Mouse (Mus musculus) midbrain, embryonic 11.5 days (tissue): ENCODE results near the gene Spg11. TPM values are rescaled to one million over a fixed set of nuclear protein-coding genes. Genes with fewer than 3 reads are reported as not detected.

Experiments
- ATAC-seq: fragments of 200-750 bp; cut with Nextera tagmentation; 2 replicates; pipeline ENCODE4 v1.8.0; 2017; ENCODE audit warnings: moderate TSS enrichment, moderate library complexity; ENCODE audit not compliant: low FRiP score
- DNase-seq: peaks from one replicate; pipeline ENCODE4 v3.0.0; 2015; ENCODE audit warnings: low spot score; ENCODE audit errors: missing footprints
- H3K27ac ChIP-seq: fragments of 300-500 bp; sonication (generic); 2 replicates; pipeline ENCODE4 v1.5.1; 2014; ENCODE audit warnings: low read depth, low read length
- H3K27me3 ChIP-seq: fragments of 300-500 bp; sonication (generic); 2 replicates; pipeline ENCODE4 v1.6.1; 2014; ENCODE audit warnings: mild to moderate bottlenecking, low read length, moderate library complexity, mixed read lengths; ENCODE audit not compliant: control insufficient read depth, insufficient read depth
- H3K36me3 ChIP-seq: fragments of 300-500 bp; sonication (generic); 2 replicates; pipeline ENCODE4 v1.6.1; 2014; ENCODE audit warnings: mild to moderate bottlenecking, low read length, moderate library complexity, mixed read lengths; ENCODE audit not compliant: control insufficient read depth, insufficient read depth
- H3K4me1 ChIP-seq: fragments of 300-500 bp; sonication (generic); 2 replicates; pipeline ENCODE4 v1.6.1; 2014; ENCODE audit warnings: low read length; ENCODE audit not compliant: control insufficient read depth, insufficient read depth
- H3K4me2 ChIP-seq: fragments of 300-500 bp; sonication (generic); 2 replicates; pipeline ENCODE4 v1.6.1; 2014; ENCODE audit warnings: mild to moderate bottlenecking, moderate library complexity
- H3K4me3 ChIP-seq: fragments of 300-500 bp; sonication (generic); 2 replicates; pipeline ENCODE4 v1.5.1; 2014; ENCODE audit warnings: low read depth, low read length
- H3K9ac ChIP-seq: fragments of 300-500 bp; sonication (generic); 2 replicates; pipeline ENCODE4 v1.6.1; 2014; ENCODE audit warnings: low read length
- H3K9me3 ChIP-seq: fragments of 300-500 bp; sonication (generic); 2 replicates; pipeline ENCODE4 v1.6.1; 2016; ENCODE audit warnings: low read length; ENCODE audit not compliant: control insufficient read depth
- WGBS: fragments of 180-500 bp; shearing (Covaris S2); extraction: QIAGEN DNeasy Blood & Tissue Kit; methylation state at CpG from one replicate; pipeline ENCODE4 v1.1.7; 2014; 5-methylcytosine and 5-hydroxymethylcytosine counted together
- polyA plus RNA-seq: library from polyadenylated mRNA; unstranded; fragments of >200 nt; fragmentation: Nextera tagmentation; extraction: Ambion mirVana; gene quantifications from 2 replicates; pipeline ENCODE4 v1.2.1, GENCODE M21; 2014

Gene Spg11
- 11.1 and 11.9 TPM in 2 replicates for polyA plus RNA-seq

- Histone ChIP-seq H3K4me2 (peak within 1 kb of the TSS; percentile 62), H3K27ac (peak within 1 kb of the TSS; percentile 95), H3K4me3 (peak within 1 kb of the TSS; percentile 83), H3K36me3 (no peaks in the 10 kb centered on the region), H3K9ac (peak within 1 kb of the TSS; percentile 97), H3K27me3 (no peaks in the 10 kb centered on the region), H3K4me1 (peaks cover 9% of the 10 kb centered on the region; the same call in 1 of the 2 replicates), H3K9me3 (no peaks in the 10 kb centered on the region)
- DNase-seq (peak; percentile 98), ATAC-seq (peak; percentile 99)
- 1% methylated on average over 47 of the region's 47 CpGs for WGBS
These were observed at the start of gene Spg11 for GRCm38 (mm10) chr2:122117961-122118958. Spg11 (minus strand) TSS chr2:122118386.

- H3K9me3 ChIP-seq: no peaks in the 10 kb centered on the region
- H3K4me1 ChIP-seq: no peaks in the 10 kb centered on the region
- H3K4me3 ChIP-seq: no peak overlapping the region
- DNase-seq (no peak), ATAC-seq (no peak)
- no peaks in the 10 kb centered on the region for H3K27me3 ChIP-seq
- H3K4me2 ChIP-seq: no peak overlapping the region
- no peaks in the 10 kb centered on the region for H3K36me3 ChIP-seq
- WGBS: 84% methylated on average over 11 of the region's 11 CpGs
- no peak overlapping the region for H3K27ac ChIP-seq
- no peak overlapping the region for H3K9ac ChIP-seq
These were observed 46.1 kb upstream of the Spg11 start for GRCm38 (mm10) chr2:122164293-122164692.

GRCm38 (mm10) chr2:122163430-122164195 lies 45.4 kb upstream of the Spg11 start:
- Histone ChIP-seq H3K27me3 (no peaks in the 10 kb centered on the region), H3K27ac (no peak overlapping the region), H3K36me3 (no peaks in the 10 kb centered on the region), H3K9ac (no peak overlapping the region), H3K9me3 (no peaks in the 10 kb centered on the region), H3K4me3 (no peak overlapping the region), H3K4me1 (0 out of 2 replicates have a peak, but pooled peaks cover under 1% of the 10 kb centered on the region), H3K4me2 (no peak overlapping the region)
- WGBS: 82% methylated on average over 13 of the region's 13 CpGs
- ATAC-seq (no peak), DNase-seq (no peak)

GRCm38 (mm10) chr2:122162529-122162928 lies 44.3 kb upstream of the Spg11 start:
- H3K9ac ChIP-seq: no peak overlapping the region
- H3K4me2 ChIP-seq: no peak overlapping the region
- no peaks in the 10 kb centered on the region for H3K27me3 ChIP-seq
- no peak for ATAC-seq
- H3K4me3 ChIP-seq: no peak overlapping the region
- H3K4me1 ChIP-seq: 0 out of 2 replicates have a peak, but pooled peaks cover 3% of the 10 kb centered on the region
- no peaks in the 10 kb centered on the region for H3K36me3 ChIP-seq
- WGBS: 90% methylated on average over 2 of the region's 2 CpGs
- H3K27ac ChIP-seq: no peak overlapping the region
- no peaks in the 10 kb centered on the region for H3K9me3 ChIP-seq
- DNase-seq: no peak

- Histone ChIP-seq H3K9me3 (no peaks in the 10 kb centered on the region), H3K4me3 (no peak overlapping the region), H3K36me3 (no peaks in the 10 kb centered on the region), H3K4me1 (0 out of 2 replicates have a peak, but pooled peaks cover 3% of the 10 kb centered on the region), H3K27me3 (no peaks in the 10 kb centered on the region), H3K4me2 (no peak overlapping the region), H3K27ac (no peak overlapping the region), H3K9ac (no peak overlapping the region)
- DNase-seq (no peak), ATAC-seq (no peak)
- WGBS: 25% methylated on average over 4 of the region's 4 CpGs
These were observed 43.4 kb upstream of the Spg11 start for GRCm38 (mm10) chr2:122161542-122161941.

- no peak within 1 kb of the TSS for H3K4me3 ChIP-seq
- DNase-seq (peak; percentile 96), ATAC-seq (peak; percentile 78)
- no peak within 1 kb of the TSS for H3K9ac ChIP-seq
- 0 out of 2 replicates have a peak, but pooled peaks cover 3% of the 10 kb centered on the region for H3K4me1 ChIP-seq
- H3K36me3 ChIP-seq: no peaks in the 10 kb centered on the region
- H3K9me3 ChIP-seq: no peaks in the 10 kb centered on the region
- WGBS: 46% methylated on average over 2 of the region's 2 CpGs
- no peak within 1 kb of the TSS for H3K27ac ChIP-seq
- no peak within 1 kb of the TSS for H3K4me2 ChIP-seq
- no peaks in the 10 kb centered on the region for H3K27me3 ChIP-seq
These were observed 42.5 kb upstream of the Spg11 start, which contains the start of gene Trim69 for GRCm38 (mm10) chr2:122160680-122161079. Trim69 (plus strand) TSS chr2:122160700.

GRCm38 (mm10) chr2:122159667-122160066 lies 41.5 kb upstream of the Spg11 start:
- Histone ChIP-seq H3K36me3 (no peaks in the 10 kb centered on the region), H3K4me2 (no peak overlapping the region), H3K27me3 (no peaks in the 10 kb centered on the region), H3K9ac (no peak overlapping the region), H3K27ac (no peak overlapping the region), H3K9me3 (no peaks in the 10 kb centered on the region), H3K4me1 (0 out of 2 replicates have a peak, but pooled peaks cover 3% of the 10 kb centered on the region), H3K4me3 (no peak overlapping the region)
- ATAC-seq: no peak
- WGBS: 88% methylated on average over 6 of the region's 6 CpGs
- DNase-seq: peak; percentile 21

GRCm38 (mm10) chr2:122158362-122158802 lies 40.2 kb upstream of the Spg11 start:
- 56% methylated on average over 6 of the region's 6 CpGs for WGBS
- H3K9ac ChIP-seq: no peak overlapping the region
- H3K36me3 ChIP-seq: no peaks in the 10 kb centered on the region
- H3K27me3 ChIP-seq: no peaks in the 10 kb centered on the region
- no peaks in the 10 kb centered on the region for H3K9me3 ChIP-seq
- 0 out of 2 replicates have a peak, but pooled peaks cover 3% of the 10 kb centered on the region for H3K4me1 ChIP-seq
- no peak overlapping the region for H3K4me2 ChIP-seq
- DNase-seq (peak; percentile 70), ATAC-seq (no peak)
- H3K27ac ChIP-seq: no peak overlapping the region
- no peak overlapping the region for H3K4me3 ChIP-seq
